Mouse (Mus musculus): ENCODE measurements around the gene Tmem198. TPM values are rescaled to one million over a fixed set of nuclear protein-coding genes. Genes with fewer than 3 reads are reported as not detected.
A peak's percentile ranks its signal among the peaks of the same experiment; 100 is the strongest.

Gene Tmem198
- total RNA-seq, 2 experiments from 2014 or later, result not detected

GRCm38 (mm10) chr1:75509586-75509985, 30.3 kb downstream of the Tmem198 start:
- ATAC-seq (replicated peaks; ENCODE audit: low FRiP score, low TSS enrichment, poor library complexity, severe bottlenecking), result no peak

- ATAC-seq (replicated peaks; ENCODE audit: low FRiP score, low TSS enrichment, poor library complexity, severe bottlenecking), result no peak
Observed at GRCm38 (mm10) chr1:75510154-75510553, 30.8 kb downstream of the Tmem198 start.

GRCm38 (mm10) chr1:75511437-75512210, 32.3 kb downstream of the Tmem198 start:
- ATAC-seq (replicated peaks; ENCODE audit: low FRiP score, low TSS enrichment, poor library complexity, severe bottlenecking), result no peak

GRCm38 (mm10) chr1:75512550-75512949, 33.2 kb downstream of the Tmem198 start:
- no peak for ATAC-seq (replicated peaks; ENCODE audit: low FRiP score, low TSS enrichment, poor library complexity, severe bottlenecking)

- ATAC-seq (replicated peaks; ENCODE audit: low FRiP score, low TSS enrichment, poor library complexity, severe bottlenecking), result no peak
Observed at GRCm38 (mm10) chr1:75516703-75517380, 37.5 kb downstream of the Tmem198 start.

GRCm38 (mm10) chr1:75517984-75518383, 38.7 kb downstream of the Tmem198 start:
- ATAC-seq (replicated peaks; ENCODE audit: low FRiP score, low TSS enrichment, poor library complexity, severe bottlenecking), result no peak

GRCm38 (mm10) chr1:75518427-75518826, 39.1 kb downstream of the Tmem198 start:
- ATAC-seq (replicated peaks; ENCODE audit: low FRiP score, low TSS enrichment, poor library complexity, severe bottlenecking), result no peak

GRCm38 (mm10) chr1:75519576-75519975, 40.2 kb downstream of the Tmem198 start:
- no peak for ATAC-seq (replicated peaks; ENCODE audit: low FRiP score, low TSS enrichment, poor library complexity, severe bottlenecking)

GRCm38 (mm10) chr1:75521321-75522031, 42.1 kb downstream of the Tmem198 start, which contains the start of gene Stk11ip:
Stk11ip (plus strand) TSS chr1:75521529.
- ATAC-seq (replicated peaks; ENCODE audit: low FRiP score, low TSS enrichment, poor library complexity, severe bottlenecking), result peak; percentile 98

- no peak for ATAC-seq (replicated peaks; ENCODE audit: low FRiP score, low TSS enrichment, poor library complexity, severe bottlenecking)
Observed at GRCm38 (mm10) chr1:75524679-75525078, 45.3 kb downstream of the Tmem198 start.

GRCm38 (mm10) chr1:75530546-75530945, 51.2 kb downstream of the Tmem198 start:
- ATAC-seq (replicated peaks; ENCODE audit: low FRiP score, low TSS enrichment, poor library complexity, severe bottlenecking), result no peak

- ATAC-seq (replicated peaks; ENCODE audit: low FRiP score, low TSS enrichment, poor library complexity, severe bottlenecking), result no peak
Observed at GRCm38 (mm10) chr1:75532280-75533172, 53.2 kb downstream of the Tmem198 start.

- ATAC-seq (replicated peaks; ENCODE audit: low FRiP score, low TSS enrichment, poor library complexity, severe bottlenecking), result no peak
Observed at GRCm38 (mm10) chr1:75533325-75534252, 54.3 kb downstream of the Tmem198 start.

Other genes starting within 250 kb of the Tmem198 start
- not detected in 2 replicates for gene A630095N17Rik, start 247.4 kb upstream of the Tmem198 start, total RNA-seq (2014; fragmentation: Nextera tagmentation)
- not detected in 2 replicates for gene A630095N17Rik, start 247.4 kb upstream of the Tmem198 start, total RNA-seq (2017)
- 15.2 and 18.3 TPM in 2 replicates for gene Dnajb2, start 243.1 kb upstream of the Tmem198 start, total RNA-seq (2014; fragmentation: Nextera tagmentation)
- 14.2 and 21.7 TPM in 2 replicates for gene Dnajb2, start 243.1 kb upstream of the Tmem198 start, total RNA-seq (2017)
- gene Ptprn, start 215.0 kb upstream of the Tmem198 start, total RNA-seq (2014; fragmentation: Nextera tagmentation), result 0.31 TPM in 1 of 2 replicates, not detected in the other
- 0.08 TPM in 1 of 2 replicates, not detected in the other for gene Ptprn, start 215.0 kb upstream of the Tmem198 start, total RNA-seq (2017)
- not detected in 2 replicates for gene Resp18, start 201.1 kb upstream of the Tmem198 start, total RNA-seq (2014; fragmentation: Nextera tagmentation)
- not detected in 2 replicates for gene Resp18, start 201.1 kb upstream of the Tmem198 start, total RNA-seq (2017)
- 47.3 and 48.2 TPM in 2 replicates for gene Dnpep, start 161.5 kb upstream of the Tmem198 start, total RNA-seq (2014; fragmentation: Nextera tagmentation)
- gene Dnpep, start 161.5 kb upstream of the Tmem198 start, total RNA-seq (2017), result 45.3 and 50.8 TPM in 2 replicates
- gene Des, start 119.2 kb upstream of the Tmem198 start, total RNA-seq (2014; fragmentation: Nextera tagmentation), result not detected in 2 replicates
- not detected in 2 replicates for gene Des, start 119.2 kb upstream of the Tmem198 start, total RNA-seq (2017)
- not detected in 2 replicates for gene Speg, start 104.2 kb upstream of the Tmem198 start, total RNA-seq (2014; fragmentation: Nextera tagmentation)
- gene Speg, start 104.2 kb upstream of the Tmem198 start, total RNA-seq (2017), result 0.19 TPM in 1 of 2 replicates, not detected in the other
- gene Gmppa, start 43.6 kb upstream of the Tmem198 start, total RNA-seq (2014; fragmentation: Nextera tagmentation), result 70.3 and 92.5 TPM in 2 replicates
- gene Gmppa, start 43.6 kb upstream of the Tmem198 start, total RNA-seq (2017), result 35.0 and 52.6 TPM in 2 replicates
- gene Asic4, start 29.1 kb upstream of the Tmem198 start, total RNA-seq (2014; fragmentation: Nextera tagmentation), result not detected in 2 replicates
- gene Asic4, start 29.1 kb upstream of the Tmem198 start, total RNA-seq (2017), result not detected in 2 replicates
- gene Chpf, start 225 bp upstream of the Tmem198 start, total RNA-seq (2014; fragmentation: Nextera tagmentation), result 3.1 and 4.0 TPM in 2 replicates
- gene Chpf, start 225 bp upstream of the Tmem198 start, total RNA-seq (2017), result 0.15 and 1.2 TPM in 2 replicates
- 0.40 and 0.68 TPM in 2 replicates for gene Obsl1, start 26.9 kb downstream of the Tmem198 start, total RNA-seq (2014; fragmentation: Nextera tagmentation)
- gene Obsl1, start 26.9 kb downstream of the Tmem198 start, total RNA-seq (2017), result 0.30 and 0.47 TPM in 2 replicates
- 0.72 TPM in 1 of 2 replicates, not detected in the other for gene Inha, start 27.5 kb downstream of the Tmem198 start, total RNA-seq (2014; fragmentation: Nextera tagmentation)
- gene Inha, start 27.5 kb downstream of the Tmem198 start, total RNA-seq (2017), result not detected in 2 replicates
- 12.1 and 17.6 TPM in 2 replicates for gene Stk11ip, start 42.0 kb downstream of the Tmem198 start, total RNA-seq (2014; fragmentation: Nextera tagmentation)
- 6.9 and 11.9 TPM in 2 replicates for gene Stk11ip, start 42.0 kb downstream of the Tmem198 start, total RNA-seq (2017)
- not detected in 2 replicates for gene Slc4a3, start 66.7 kb downstream of the Tmem198 start, total RNA-seq (2014; fragmentation: Nextera tagmentation)
- gene Slc4a3, start 66.7 kb downstream of the Tmem198 start, total RNA-seq (2017), result not detected in 2 replicates

Data from megakaryocyte-erythroid progenitor cell, adult 5-6 weeks (primary cell).